Mouse (Mus musculus): ENCODE data around the gene Gm45785. TPM values are rescaled to one million over a fixed set of nuclear protein-coding genes. Genes with fewer than 3 reads are reported as not detected.

The Gm45785 gene
- total RNA-seq, 2 experiments from 2014 or later: not detected

- no peak for DNase-seq
- intact Hi-C loops (cut with DNase I; ENCODE audit: low total_unique reads): no loop called here
Observed at GRCm38 (mm10) chr7:140836243-140837115, 19.7 kb downstream of the Gm45785 start.

- no peak for DNase-seq
- intact Hi-C loops (cut with DNase I; ENCODE audit: low total_unique reads): no loop called here
Observed at GRCm38 (mm10) chr7:140835758-140836087, 20.4 kb downstream of the Gm45785 start.

DNA sequence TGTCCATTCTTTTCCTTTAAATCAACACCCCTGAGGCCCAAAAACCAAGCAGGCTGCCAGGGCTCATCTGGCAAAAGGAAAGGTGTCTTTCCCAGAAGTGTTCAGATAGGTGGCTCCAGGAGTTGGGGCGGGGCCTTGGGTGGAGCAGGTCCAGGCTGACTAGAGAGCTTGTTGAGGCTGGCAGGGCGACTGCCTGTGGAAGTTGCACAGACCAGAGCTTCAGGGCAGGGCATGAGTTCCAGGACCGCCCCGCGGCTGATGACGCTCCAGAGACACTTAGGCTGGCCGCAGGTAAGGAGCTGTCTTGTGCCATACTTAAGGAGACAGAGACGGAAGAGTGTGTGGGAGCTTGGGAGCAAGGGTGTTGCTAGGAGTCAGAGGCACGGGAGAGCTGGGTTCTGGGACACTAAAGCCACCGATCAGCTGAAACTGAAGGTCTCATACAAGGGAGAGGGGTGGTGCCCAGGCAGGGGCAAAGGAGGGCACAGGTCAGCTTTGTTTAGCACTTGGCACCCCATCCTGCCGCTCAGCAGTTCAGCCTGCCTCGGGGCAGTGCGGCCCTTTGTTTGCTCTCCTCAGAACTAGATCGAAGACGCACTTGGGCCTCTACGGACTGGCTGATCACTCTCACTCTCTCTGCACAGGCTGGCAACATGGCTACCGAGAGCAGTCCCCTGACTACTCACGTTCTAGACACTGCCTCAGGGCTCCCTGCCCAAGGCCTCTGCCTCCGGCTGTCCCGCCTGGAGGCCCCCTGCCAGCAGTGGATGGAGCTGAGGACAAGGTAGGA, 21.0 kb downstream of the Gm45785 start, which contains the start of gene Urah:
Gene Urah (plus strand): TSS at position 51 of the 790 bp plus-strand sequence.
- intact Hi-C loops (cut with DNase I; ENCODE audit: low total_unique reads): no loop called here
- DNase-seq: no peak

DNA sequence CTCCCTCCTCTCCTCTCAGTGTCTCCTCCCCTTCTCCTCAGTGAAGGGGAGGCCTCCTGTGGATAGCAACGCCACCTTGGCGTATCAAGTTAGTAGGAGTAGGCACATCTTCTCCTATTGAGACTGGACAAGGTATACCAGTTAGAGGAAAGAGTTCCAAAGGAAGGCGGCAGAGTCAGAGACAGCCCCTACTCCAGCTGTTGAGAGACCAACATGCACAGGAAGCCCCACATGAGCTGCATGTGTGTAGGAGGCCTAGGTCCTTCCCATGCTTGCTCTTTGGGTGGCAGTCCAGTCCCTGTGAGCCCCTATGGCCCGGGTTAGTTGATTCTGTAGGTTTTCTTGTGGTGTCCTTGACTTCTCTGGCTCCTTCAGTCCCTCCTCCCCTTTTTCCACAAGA, 22.8 kb downstream of the Gm45785 start:
- intact Hi-C loops (cut with DNase I; ENCODE audit: low total_unique reads): no loop called here
- no peak for DNase-seq

- intact Hi-C loops (cut with DNase I; ENCODE audit: low total_unique reads): no loop called here
- DNase-seq: no peak
Observed at GRCm38 (mm10) chr7:140831447-140831846, 24.7 kb downstream of the Gm45785 start.

DNA sequence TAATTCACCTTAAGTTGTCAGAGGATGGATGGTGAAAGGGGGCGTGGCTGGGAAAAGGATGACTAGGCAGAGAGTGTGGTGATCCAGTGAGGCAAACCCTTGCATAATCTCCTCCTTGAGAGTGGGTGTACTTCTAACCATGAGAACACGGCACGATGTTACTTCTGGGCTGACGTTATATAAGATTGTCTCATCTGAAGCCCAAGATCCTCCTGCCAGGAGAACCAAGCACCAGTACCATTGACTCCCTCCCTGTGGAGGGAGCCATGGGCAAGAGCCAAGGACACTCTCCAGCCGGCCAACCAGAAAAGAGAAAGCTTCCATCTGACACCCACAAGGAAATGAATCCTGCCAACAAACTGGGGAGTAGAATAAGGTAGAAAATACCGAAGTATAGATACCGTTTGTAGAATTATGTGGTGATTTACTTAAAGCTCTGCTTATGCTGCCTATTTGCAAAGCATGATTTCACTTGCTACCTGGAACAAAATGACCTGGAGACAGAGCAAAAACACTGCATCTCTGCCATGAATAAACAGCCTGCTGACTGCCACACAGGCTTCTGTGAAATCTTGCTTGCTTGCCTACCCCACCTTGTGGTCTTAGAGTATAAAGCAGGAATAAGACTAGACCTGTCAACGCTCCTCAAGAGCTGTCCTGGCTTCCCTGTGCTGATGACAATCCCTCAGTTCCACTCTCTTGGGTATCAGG, 27.8 kb downstream of the Gm45785 start:
- no peak for DNase-seq
- intact Hi-C loops (cut with DNase I; ENCODE audit: low total_unique reads): no loop called here

- intact Hi-C loops (cut with DNase I; ENCODE audit: low total_unique reads): no loop called here
- DNase-seq: no peak
Observed at GRCm38 (mm10) chr7:140822731-140823130, 33.4 kb downstream of the Gm45785 start.

GRCm38 (mm10) chr7:140821653-140822329, 34.3 kb downstream of the Gm45785 start, which contains the start of gene Zfp941:
Gene Zfp941 (minus strand): TSS chr7:140822178.
- intact Hi-C loops (cut with DNase I; ENCODE audit: low total_unique reads): no loop called here

GRCm38 (mm10) chr7:140821305-140821652, 34.9 kb downstream of the Gm45785 start:
- no peak for DNase-seq
- intact Hi-C loops (cut with DNase I; ENCODE audit: low total_unique reads): no loop called here

More at GRCm38 (mm10) chr7:140821653-140822329, 34.3 kb downstream of the Gm45785 start, which contains the start of gene Zfp941:
- DNase-seq: no peak

DNA sequence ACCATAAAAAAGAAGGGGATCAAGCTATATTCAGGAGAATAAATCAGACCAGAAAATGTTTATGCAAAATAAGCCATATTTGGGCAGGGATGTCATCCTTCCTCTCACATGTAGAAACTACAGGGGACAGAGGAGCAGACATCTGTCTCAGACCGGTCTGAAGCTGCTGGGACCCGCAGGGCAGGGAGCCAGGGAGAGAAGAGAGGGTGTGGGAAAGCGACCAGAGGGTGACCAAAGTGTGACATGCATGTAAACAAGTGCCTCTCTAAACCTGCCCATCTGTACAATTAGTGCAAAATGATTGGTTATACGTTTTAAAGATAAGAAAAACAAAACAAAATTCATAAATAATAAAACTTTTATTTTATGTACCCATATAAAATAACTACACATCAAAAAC, 36.0 kb downstream of the Gm45785 start:
- DNase-seq: no peak
- intact Hi-C loops (cut with DNase I; ENCODE audit: low total_unique reads): no loop called here

DNA sequence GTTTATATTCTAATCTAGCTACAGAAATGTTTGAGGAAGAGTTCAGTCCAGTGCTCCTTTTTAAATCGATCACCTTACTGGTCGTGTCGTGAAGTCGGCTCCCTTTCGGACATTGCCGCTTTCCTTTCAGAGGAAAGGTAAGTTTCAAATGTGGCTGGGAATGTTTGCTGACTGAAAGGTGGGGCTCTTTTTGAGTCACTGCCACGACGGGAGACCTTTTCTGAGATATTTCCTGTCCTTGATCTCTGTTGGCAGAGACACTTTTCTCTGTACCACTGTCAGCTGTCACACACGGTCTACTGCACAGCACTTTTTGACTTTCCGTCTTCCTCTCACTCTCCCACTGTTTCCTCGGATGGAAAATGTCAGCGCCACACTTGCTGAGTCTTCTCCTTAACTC, 43.3 kb downstream of the Gm45785 start:
- intact Hi-C loops (cut with DNase I; ENCODE audit: low total_unique reads): no loop called here

GRCm38 (mm10) chr7:140811714-140812113, 44.4 kb downstream of the Gm45785 start:
- DNase-seq: no peak
- intact Hi-C loops (cut with DNase I; ENCODE audit: low total_unique reads): no loop called here

More for the DNA sequence above, 43.3 kb downstream of the Gm45785 start:
- DNase-seq: no peak

- intact Hi-C loops (cut with DNase I; ENCODE audit: low total_unique reads): no loop called here
- no peak for DNase-seq
Observed at GRCm38 (mm10) chr7:140810496-140810895, 45.6 kb downstream of the Gm45785 start.

GRCm38 (mm10) chr7:140805704-140806103, 50.4 kb downstream of the Gm45785 start:
- DNase-seq: no peak
- intact Hi-C loops (cut with DNase I; ENCODE audit: low total_unique reads): no loop called here

DNA sequence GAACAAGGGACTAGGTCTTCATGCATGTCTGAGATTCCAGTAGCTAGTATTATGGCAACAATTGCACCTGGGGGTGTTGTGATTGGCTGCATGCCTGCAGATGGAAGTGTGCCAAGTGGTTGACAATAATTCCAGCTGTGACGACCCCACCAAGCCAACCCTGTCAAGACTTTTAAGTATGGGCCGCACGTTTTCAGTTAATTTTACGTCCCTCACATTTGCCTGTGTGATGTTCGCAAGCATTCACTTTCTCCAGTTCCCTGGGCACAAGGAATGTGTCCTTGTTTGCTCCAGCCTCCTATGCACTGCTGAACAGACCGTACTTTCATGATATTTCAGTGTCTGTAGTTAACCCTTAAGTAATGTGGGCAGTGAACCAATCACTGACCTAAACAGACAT, 53.5 kb downstream of the Gm45785 start:
- intact Hi-C loops (cut with DNase I; ENCODE audit: low total_unique reads): no loop called here
- DNase-seq: no peak

DNA sequence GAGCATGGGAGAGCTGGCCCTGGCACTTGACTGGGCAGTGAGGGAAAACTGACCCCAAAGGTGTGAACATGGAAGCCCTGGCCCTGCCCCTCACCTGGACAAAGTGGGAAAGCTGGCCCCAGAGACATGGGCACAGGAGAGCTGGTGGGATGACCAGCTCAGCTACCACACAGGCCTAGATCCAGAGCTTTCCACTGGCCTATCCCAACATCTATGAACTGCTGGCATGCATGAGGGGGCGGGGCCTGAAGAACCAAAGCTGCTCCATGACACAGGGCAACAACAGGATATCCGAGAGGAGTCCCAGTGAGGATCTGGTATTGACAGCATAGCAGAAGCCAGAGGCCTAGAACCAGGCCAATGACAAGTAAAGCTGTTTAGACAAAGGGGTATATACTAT, 57.9 kb downstream of the Gm45785 start:
- DNase-seq: no peak
- intact Hi-C loops (cut with DNase I; ENCODE audit: low total_unique reads): no loop called here

GRCm38 (mm10) chr7:140797619-140798018, 58.5 kb downstream of the Gm45785 start:
- intact Hi-C loops (cut with DNase I; ENCODE audit: low total_unique reads): no loop called here
- DNase-seq: no peak

GRCm38 (mm10) chr7:140793541-140793940, 62.6 kb downstream of the Gm45785 start:
- intact Hi-C loops (cut with DNase I; ENCODE audit: low total_unique reads): no loop called here
- DNase-seq: no peak

- intact Hi-C loops (cut with DNase I; ENCODE audit: low total_unique reads): no loop called here
Observed at GRCm38 (mm10) chr7:140788053-140788435, 68.1 kb downstream of the Gm45785 start.

More at GRCm38 (mm10) chr7:140788053-140788435, 68.1 kb downstream of the Gm45785 start:
- DNase-seq: no peak
